Mouse (Mus musculus) layer of hippocampus, postnatal 36 days (tissue): Measurements from ENCODE around the gene Ushbp1. TPM values are rescaled to one million over a fixed set of nuclear protein-coding genes. Genes with fewer than 3 reads are reported as not detected.
A peak's percentile ranks its signal among the peaks of the same experiment; 100 is the strongest.
"Not testable (repeated sequence)": the region's sequence is repeated elsewhere in the genome, so short reads cannot be mapped to it uniquely, and the experiment has no call there.

Experiments
- DNase-seq, 2 experiments: peaks; one replicate each; pipeline ENCODE4 v3.0.0; 2022
- total RNA-seq, 2 experiments: library from RNA; stranded (reverse); gene quantifications; 2 replicates each; pipeline ENCODE4 v1.2.3; 2021

The Ushbp1 gene
- 1 to 10 TPM; 3.6 to 5.1 TPM for total RNA-seq

DNA sequence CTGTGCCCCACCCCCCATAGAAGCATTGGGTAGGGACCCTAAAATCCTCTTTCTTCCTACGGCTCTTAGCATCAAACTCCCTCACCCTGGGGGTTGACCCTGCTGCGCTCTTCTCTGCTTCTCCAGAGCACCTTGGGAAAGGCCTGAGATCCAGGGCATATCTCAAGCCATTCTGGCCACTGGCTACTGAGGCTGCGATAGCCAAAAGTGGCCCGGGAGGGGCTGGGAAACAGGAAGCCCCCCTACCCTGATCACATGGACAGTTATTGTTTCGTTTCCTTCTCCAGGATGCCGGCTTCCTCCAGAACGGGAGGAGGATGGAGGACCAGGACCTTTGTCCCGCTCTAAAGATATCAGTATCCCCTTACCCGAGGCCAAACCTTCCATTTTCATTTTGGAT lies at the start of gene Ushbp1:
Ushbp1 (minus strand) TSS at position 174 of the 400 bp plus-strand sequence.
- no peak for DNase-seq

DNA sequence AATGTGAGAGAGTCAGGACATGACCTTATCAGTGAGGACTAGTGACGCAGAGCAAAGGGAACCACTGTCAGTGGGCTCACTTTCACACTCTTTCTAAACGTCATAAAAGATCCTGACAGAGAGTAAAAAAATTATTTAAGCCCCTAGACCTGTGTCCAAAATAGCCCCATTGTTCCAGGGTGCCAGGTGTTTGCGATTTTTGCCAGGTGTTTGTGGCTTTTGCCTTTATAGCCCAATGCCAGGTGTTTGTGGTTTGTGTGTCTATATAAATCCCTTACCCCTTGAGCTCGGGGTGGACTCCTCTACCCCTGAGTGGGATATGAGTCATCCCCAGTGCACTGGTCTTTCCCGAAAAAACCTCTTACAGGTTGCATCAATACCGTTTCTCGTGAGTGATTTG lies 49.5 kb upstream of the Ushbp1 start:
- no peak for DNase-seq

DNA sequence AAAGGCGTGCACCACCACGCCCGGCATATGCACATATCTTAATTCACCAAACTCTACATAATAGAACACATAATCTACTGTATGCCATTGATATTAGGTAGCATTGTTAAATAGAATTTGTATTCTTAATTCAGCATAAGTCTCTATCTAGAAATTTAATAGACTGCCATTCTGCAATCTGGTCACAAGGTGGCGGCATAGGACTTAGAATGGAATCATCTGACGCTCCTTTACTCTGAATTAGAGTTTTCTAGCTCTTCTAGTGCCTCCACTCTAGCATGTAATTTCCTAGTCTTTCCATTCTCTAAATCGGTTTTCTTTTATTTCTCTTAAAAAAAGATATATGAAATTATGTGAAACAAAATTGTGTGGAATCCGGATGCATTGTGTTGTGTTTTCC lies 45.8 kb upstream of the Ushbp1 start:
- DNase-seq = no peak

DNA sequence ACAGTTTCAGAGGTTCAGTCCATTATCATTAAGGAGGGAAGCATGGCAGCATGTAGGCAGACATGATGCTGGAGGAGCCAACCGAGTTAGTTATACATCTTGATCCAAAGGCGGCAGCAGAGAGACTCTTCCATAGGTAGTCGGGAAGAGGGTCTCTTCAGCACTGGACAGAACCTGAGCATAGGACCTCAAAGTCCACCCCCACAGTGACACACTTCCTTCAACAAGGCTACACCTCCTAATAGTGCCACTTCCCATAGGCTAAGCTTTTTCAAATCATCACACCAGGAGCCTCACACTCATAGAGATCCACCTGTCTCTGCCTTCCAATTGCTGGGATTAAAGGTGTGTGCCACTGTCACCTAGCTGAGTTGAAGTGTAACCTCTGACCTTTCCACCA lies 41.4 kb upstream of the Ushbp1 start:
- DNase-seq = no peak

DNA sequence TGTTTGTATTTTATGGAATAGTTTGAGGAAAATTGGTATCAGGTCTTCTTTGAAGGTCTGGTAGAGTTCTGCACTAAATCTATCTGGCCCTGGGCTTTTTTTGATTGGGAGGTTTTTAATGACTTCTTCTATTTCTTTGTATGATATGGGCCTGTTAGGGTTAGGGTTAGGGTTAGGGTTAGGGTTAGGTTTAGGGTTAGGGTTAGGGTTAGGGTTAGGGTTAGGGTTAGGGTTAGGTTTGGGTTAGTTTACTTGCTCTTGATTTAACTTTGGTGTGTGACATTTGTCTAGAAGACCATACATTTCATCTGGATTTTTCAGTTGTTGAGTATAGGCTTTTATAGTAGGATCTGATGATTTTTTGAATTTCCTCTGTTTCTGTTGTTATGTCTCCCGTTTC lies 37.3 kb upstream of the Ushbp1 start:
- DNase-seq = not testable (repeated sequence)

DNA sequence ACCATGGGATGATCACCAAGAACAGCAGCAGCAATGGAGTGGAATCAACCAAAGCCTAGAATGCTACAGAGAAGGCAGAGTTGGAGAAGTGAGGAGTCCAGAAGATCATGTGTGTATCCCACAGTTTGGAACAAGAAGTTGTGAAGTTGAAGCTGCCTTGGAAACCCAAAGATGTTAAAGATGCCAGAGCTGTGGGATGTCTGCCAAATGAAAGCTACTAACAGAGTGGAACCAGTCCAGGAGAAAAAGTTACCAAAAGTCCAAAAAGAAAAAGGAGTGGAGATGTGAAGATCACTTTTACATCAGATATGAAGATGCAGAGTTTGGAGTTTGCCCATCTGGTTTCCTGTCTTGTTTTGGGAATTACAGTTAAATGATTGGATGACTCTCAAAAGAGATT lies 26.5 kb upstream of the Ushbp1 start:
- DNase-seq = no peak

DNA sequence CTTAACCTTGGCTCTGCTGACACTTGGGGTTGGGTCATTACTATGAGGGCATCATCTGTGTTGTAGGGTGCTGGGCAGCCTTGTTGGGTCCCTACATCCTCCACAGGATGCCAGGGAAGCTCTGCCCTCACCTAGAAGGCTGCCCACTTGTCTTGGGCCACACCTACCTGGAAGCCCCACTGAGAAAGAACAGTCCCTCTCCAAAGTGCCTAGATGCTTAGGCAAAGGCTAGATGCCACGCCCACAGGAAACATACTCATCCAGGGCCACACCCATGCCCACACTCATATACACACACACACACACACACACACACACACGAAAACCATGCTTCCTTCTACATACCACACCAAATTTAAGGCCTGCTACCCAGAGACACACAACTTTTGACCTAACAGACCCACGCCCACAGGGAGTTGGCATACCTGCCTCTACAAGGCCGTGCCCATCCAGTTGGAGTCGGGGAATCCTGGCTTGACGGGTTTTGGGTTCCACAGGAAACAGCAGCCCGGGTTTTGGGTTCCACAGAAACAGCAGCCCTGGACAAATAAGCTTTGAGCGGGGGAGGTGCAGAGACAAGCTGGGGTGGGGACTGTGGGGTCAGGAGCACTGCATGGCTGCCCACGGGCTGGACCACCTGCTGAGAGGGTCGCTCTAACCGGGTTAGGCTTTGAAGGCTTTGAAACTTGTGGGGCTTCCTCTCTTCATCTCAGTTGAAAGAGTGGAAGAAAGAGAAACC lies 16.1 kb upstream of the Ushbp1 start:
- no peak for DNase-seq

DNA sequence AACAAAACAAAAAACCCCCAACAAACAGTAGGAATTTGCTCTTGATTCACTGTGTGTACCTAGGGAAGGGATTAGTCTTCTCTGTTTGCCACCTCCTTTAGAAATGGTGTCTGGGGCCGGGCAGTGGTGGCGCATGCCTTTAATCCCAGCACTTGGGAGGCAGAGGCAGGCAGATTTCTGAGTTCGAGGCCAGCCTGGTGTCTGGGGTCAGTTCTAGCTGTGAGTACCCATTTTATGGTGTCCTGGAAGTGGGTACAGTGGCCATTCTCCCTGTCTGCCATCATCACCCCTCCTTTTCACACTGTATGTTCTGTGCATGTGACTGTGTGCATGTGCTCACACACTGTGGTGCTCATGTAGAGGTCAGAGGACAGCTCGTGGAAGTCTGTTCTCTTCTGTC lies 12.6 kb upstream of the Ushbp1 start:
- no peak for DNase-seq

DNA sequence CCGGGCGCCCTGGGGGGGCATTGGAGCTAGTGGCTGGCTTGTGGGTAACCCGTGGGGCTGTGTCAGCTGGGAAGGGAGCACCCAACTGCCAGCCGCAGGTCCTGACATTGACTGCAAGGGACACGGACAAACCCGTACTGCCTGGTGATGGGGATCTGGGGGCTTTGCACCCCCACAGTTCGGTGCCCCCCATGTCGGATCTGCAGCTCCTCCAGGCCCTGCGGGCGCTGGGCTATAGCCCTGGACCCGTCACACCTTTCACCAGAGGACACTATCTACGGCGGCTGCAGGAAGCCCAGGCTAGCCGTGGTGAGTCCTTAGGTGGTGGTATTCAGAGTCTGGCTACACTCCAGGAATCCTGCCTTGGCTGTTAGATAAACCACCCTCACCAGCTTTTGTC lies 11.8 kb upstream of the Ushbp1 start:
- no peak for DNase-seq

DNA sequence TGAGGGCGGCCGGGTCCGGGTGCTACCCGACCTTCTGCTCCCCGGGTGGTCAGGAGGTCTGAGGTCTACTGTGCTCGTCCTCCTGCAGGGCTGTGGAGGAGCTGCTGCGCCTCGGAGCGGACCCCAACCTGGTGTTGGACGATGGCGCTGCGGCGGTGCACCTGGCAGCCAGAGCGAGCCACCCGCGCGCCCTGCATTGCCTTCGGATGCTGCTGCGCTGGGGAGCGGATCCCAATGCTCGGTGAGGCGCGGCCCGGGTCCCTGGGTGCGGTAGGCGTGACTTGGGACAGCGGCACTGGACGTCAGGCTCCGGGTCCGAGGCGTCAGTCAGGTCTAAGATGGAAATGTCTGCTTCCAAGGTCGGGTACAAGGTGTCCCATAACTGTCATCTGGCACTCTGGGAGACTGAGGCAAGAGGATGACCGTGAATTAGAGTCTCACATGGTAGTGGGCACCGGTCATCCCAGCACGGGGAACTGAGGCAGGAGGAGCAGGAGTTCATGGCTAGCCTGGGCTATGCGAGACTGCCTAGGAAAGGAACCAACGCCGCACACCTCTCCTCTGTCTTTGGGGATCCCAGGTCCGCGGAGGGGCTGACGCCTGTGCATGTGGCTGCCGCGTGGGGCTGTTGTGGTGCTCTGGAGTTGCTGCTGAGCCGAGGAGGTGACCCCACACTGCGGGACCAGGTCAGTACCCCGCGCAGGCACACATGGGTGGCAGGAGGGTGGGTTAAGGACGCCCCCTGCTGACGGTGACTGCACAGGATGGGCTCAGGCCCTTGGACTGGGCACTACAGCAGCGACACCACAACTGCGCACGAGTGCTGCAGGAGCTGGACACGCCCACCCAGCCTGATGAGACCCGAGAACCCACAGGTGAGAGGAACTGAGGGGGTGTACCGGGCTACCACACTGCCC lies 10.8 kb upstream of the Ushbp1 start:
- DNase-seq = no peak

DNA sequence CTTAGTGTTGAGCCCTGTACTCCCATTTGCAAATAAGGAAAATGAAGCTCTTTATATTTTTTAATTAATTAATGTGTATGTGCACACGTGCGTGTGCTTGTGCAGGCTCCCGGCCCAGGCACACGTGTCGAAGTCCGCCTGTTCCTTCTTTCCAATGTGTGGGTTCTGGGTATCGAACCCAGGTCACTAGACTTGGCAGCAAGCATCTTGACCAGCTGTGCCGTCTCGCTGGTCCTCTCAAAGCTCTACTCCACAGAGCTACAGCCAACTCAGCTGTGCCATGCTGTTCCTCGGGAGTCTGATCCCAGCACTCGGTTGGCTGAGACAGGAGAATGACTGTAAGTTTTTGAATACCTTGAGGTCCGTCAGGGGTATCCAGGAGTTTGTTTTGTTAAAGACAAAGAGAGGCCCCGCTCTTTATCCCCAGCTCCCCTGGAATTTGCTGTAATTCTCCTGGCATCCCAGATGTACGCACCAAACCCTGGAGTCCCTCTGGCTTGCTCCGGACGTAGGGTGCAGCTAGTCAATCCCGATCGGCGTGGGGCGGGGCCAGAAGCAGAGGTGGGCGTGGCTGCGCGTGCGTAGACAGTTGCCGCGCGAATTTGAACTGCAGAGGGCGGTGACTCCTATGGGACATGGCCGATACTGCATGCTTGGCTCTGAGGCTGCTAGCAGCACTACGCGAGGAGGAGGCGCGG lies 9.9 kb upstream of the Ushbp1 start, which contains the start of gene Ankle1:
Ankle1 (plus strand) TSS at position 610 of the 698 bp plus-strand sequence.
- peak; percentile 90 for DNase-seq

DNA sequence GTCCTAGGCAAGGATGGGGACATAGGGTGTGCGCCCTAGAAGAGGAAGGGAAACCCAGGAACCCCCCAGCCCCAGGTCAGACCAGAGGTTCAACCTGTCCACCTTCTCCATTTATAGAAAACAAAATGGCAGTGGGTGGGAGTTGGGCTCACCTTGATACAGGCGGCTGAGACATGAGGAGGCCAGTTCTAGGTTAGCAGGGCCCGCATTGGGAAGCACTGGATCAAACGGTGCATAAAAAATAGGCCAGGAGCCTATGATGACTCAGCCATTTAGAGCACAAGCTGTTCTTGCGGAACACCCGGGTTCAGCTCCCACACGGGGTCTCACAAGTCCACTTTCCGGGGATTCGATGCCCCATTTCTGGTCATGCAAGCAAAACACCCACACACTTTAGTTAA lies 9.3 kb upstream of the Ushbp1 start:
- no peak for DNase-seq

DNA sequence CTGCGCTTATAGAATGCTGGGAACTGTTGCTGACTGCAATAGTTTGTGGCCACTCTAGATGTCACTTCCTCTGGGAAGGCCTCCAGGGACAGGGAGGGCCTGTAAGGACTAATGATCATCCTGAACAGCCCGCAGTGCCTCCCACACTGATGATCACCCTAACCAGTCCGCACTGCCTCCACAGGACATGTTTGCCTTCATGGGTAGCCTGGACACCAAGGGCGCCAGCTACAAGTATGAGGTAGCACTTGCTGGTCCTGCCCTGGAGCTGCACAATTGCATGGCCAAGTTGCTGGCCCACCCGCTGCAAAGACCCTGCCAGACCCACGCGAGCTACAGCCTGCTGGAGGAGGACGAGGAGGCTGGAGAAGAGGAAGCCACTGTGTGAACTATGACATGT lies 8.4 kb upstream of the Ushbp1 start:
- no peak for DNase-seq

DNA sequence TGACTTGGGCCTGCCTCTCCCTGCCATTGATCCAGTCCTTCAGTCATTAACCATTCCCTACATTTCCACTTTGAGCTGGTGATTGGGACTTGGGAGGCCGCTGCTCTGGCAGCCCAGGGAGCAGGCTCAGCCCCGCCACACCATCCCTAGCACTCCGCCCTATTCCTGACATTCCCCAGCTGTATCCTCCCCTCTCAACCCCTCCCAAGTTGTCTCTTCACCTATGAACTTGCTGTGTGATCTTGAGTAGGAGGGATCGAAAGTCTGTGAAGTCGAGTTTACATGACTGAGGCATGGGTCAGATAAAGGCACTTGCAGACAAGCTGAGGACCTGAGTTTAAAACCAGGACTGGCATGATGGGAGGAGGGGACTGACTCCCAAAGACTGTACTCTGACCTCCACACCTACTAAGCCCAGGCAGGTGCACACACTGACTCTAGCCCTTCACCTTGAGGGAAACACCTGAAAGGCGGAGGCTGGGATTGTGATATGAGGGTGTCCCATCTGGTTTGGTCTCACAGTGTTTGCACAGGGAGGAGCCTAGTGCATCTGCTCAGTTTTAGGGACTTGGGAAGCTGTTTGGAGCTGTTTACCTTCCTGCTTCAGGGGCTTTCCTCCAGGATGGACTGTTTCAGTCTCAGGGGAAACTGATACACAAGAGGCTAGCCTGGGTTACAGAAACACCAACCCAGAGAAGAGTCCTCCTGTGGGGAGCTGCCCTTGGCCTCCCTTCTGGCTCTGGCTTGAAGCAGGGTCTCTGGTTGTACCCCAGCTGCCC lies 7.7 kb upstream of the Ushbp1 start:
- DNase-seq = no peak

DNA sequence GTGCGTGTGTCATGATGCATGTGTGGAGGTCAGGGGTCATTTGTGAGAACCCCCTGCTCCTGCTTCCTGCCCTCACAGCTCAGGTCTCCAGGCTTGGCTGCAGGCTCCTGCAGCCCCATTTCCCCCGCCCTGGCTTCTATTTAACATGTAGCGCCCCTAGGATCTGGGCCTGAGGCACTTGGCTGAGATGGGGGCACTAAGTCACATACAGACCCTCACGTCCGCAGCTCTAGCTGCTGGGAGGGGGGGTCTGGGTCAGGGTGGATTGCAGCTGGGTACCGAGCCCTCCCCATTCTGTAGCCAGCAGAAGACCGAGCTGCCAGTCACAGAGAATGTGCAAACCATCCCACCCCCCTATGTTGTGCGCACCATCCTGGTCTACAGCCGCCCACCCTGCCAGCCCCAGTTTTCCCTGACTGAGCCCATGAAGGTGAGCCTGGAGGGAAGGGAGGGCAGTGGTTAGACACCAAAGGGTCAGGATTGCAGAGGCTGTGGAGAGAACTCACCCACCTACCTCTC lies 6.9 kb upstream of the Ushbp1 start:
- no peak for DNase-seq

DNA sequence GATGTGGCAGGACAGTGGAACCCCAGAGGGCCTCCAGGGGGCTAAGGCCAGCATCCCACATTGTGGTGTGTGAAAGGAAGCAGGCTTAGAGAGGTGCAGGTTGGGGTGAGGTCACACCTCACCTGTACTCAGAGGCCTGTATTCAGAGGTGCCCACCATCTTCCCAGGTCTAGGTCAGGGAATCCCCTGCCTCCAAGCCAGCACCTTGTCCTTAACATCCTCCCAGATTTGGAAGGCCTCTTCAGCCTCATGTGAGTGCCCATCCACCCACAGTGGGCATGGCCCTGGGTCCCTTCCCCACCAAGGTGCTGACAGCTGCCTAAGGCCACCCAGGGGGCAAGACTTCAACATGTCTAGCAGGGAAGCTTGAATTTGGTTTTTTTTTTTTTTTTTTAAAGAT lies 5.9 kb upstream of the Ushbp1 start:
- DNase-seq = no peak

DNA sequence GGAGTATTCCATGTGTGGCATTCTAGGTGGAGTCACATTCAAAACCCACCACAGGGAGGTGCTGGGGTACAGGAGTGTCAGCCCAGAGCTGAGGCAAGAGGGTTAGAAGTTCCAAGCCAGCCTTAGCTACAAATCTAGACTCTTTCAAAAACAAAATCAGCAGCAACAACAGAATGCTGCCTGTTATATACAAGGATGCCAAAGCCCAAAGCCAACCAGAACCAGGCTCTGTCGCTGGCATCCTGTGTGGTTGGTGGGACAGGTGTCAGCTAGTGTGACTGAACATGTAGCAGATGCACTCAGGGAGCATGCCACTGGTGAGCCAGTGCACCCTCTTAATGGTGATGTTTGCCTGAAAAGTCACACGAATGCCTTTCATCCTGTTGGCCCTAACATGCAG lies 5.2 kb upstream of the Ushbp1 start:
- DNase-seq = no peak

DNA sequence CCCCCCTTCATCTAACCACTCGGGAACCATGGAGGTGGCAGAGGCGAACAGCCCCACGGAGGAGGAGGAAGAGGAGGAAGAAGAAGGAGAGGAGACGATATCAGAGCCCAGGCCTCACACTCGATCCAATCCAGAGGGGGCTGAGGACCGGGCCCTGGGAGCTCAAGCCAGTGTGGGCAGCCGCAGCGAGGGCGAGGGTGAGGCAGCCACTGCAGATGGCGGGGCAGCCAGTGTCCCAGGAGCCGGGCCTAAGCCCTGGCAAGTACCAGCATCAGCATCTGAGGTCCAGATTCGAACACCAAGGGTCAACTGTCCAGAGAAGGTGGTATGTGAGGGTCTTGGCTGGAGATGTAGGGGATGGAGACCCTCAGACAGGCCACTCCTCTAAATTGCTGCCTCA lies 2.1 kb upstream of the Ushbp1 start:
- DNase-seq = no peak

DNA sequence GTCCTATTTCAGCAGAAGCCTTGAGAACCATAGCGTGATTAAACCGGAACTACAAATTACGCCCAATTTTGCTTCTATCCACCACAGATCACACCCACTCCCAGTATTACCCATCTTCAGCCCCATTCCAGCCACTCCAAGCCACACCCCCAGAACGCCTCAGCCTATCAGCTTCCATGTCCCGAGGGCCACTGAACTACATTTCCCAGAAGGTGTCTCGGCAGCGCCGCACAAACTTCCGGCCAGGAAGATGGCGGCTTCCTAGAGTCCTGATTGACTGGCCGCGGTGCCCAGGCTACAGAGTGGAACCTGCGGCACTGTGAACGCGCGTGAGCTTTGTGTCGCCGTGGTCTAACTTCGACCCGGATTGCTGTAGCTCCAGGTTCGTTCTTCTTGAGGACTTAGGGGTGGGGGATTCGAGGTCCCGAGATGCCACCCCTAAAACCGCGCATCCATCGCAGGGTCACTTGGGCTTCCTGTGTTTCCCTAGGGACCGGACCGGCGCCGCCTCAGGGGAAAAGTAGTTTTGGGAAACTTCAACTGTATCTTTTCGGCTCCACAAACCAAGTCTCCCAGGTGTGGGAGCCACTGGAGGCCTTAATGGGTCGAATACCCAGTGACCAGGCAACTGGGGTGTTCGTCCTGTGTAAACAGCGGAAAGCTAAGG lies 1.2 kb upstream of the Ushbp1 start, which contains the start of gene Babam1:
Babam1 (plus strand) TSS at position 223 of the 667 bp plus-strand sequence.
- DNase-seq = peak; percentile 92

DNA sequence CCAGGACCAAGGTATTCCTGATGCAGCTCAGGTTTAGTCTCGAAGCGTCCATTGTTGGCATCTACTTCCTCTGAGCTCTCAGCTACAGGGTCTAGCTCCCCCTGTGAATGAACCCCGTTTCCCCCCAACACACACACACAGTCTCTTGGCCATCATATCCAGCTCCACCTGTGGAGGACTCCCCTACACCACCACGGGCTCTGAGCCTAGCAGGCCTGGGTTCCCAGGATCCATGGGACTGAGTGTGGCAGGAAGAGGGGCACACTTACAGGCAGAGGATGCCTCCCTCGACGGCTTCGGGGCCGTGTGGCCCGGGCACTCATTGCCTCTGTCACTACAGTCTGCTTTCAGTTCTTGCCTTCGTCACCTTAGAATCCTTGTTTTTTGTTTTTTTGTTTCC lies 531 bp downstream of the Ushbp1 start:
- no peak for DNase-seq

DNA sequence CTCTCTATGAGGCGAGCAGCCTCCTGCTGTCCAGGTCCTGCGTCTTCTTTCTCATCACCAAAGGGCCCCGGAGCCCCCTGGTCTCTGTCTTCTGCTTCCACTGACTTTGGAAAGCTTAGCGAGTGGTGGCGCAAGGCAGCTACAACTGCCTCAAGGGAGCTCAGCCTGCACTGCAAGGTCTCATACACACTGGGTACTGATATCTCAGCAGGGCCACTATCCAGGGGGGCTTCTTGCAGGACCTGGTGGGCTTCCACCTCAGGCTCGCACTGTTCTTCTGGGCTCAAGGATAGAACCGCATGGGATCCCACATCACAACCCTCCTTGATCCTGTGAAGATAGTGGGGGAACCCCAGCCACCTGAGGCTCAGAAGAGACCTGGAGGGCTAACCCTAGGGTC lies 1.1 kb downstream of the Ushbp1 start:
- DNase-seq = no peak
